Mouse (Mus musculus) kidney, embryonic 16.5 days (tissue): Measurements from ENCODE around the gene Nav2. TPM values are rescaled to one million over a fixed set of nuclear protein-coding genes. Genes with fewer than 3 reads are reported as not detected.

Experiments
- ATAC-seq: fragments of 200-750 bp; cut with Nextera tagmentation; 2 replicates; pipeline ENCODE4 v1.8.0; 2017; ENCODE audit warnings: moderate TSS enrichment; ENCODE audit not compliant: low FRiP score, low TSS enrichment
- H3K27ac ChIP-seq: fragments of 300-500 bp; sonication (generic); 2 replicates; pipeline ENCODE4 v1.5.1; 2014; ENCODE audit warnings: low read length
- H3K27me3 ChIP-seq: fragments of 300-500 bp; sonication (generic); 2 replicates; pipeline ENCODE4 v1.6.1; 2014; ENCODE audit warnings: low read length, control low read depth, mixed read lengths; ENCODE audit not compliant: insufficient read depth
- H3K36me3 ChIP-seq: fragments of 300-500 bp; sonication (generic); 2 replicates; pipeline ENCODE4 v1.6.1; 2014; ENCODE audit warnings: low read length, control low read depth, mixed read lengths; ENCODE audit not compliant: insufficient read depth
- H3K4me1 ChIP-seq: fragments of 300-500 bp; sonication (generic); 2 replicates; pipeline ENCODE4 v1.6.1; 2014; ENCODE audit warnings: low read length, control low read depth, mixed read lengths; ENCODE audit not compliant: insufficient read depth
- H3K4me2 ChIP-seq: fragments of 300-500 bp; sonication (generic); replicated peaks from 2 replicates; pipeline ENCODE4 v1.6.1; 2014; ENCODE audit warnings: low read depth, low read length
- H3K4me3 ChIP-seq: fragments of 300-500 bp; sonication (generic); 2 replicates; pipeline ENCODE4 v1.5.1; 2014; ENCODE audit warnings: mild to moderate bottlenecking, low read length
- H3K9ac ChIP-seq: fragments of 300-500 bp; sonication (generic); replicated peaks from 2 replicates; pipeline ENCODE4 v1.6.1; 2014; ENCODE audit warnings: low read length
- H3K9me3 ChIP-seq: fragments of 300-500 bp; sonication (generic); 2 replicates; pipeline ENCODE4 v1.6.1; 2016; ENCODE audit warnings: low read length, control low read depth
- WGBS: fragments of 180-500 bp; shearing (Covaris S2); extraction: QIAGEN DNeasy Blood & Tissue Kit; methylation state at CpG from one replicate; pipeline ENCODE4 v1.1.7; 2014; 5-methylcytosine and 5-hydroxymethylcytosine counted together
- polyA plus RNA-seq: library from polyadenylated mRNA; unstranded; fragments of >200 nt; fragmentation: Nextera tagmentation; extraction: Ambion mirVana; gene quantifications from 2 replicates; pipeline ENCODE4 v1.2.1, GENCODE M21; 2015

Nav2 gene
- polyA plus RNA-seq, 1 experiment from 2014 or later = 22.6 TPM

DNA sequence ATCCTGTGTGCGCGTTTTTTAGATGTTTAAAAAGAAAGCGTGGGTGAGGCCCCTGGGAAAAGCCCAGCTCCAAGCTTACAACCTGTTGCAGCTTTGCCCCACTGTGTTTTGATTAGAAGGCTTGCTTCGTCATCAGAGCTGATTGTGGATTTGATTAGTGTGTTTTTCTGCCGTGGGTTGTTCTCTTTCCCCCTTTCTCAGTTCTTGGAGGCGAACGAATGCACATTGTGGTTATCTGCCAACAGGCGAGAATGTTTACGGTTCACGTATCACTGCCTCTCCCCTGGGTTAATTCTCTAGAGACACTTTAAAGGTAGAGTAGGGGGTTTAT lies 342.8 kb downstream of the Nav2 start:
- Histone ChIP-seq H3K27ac (no peak overlapping the region), H3K36me3 (no peaks in the 10 kb centered on the region), H3K4me1 (peaks cover 51% of the 10 kb centered on the region), H3K9me3 (no peaks in the 10 kb centered on the region), H3K4me2 (no peak overlapping the region), H3K4me3 (no peak overlapping the region), H3K27me3 (peaks cover 21% of the 10 kb centered on the region), H3K9ac (no peak overlapping the region)
- 34% methylated on average over 10 of the region's 10 CpGs for WGBS
- no peak for ATAC-seq

DNA sequence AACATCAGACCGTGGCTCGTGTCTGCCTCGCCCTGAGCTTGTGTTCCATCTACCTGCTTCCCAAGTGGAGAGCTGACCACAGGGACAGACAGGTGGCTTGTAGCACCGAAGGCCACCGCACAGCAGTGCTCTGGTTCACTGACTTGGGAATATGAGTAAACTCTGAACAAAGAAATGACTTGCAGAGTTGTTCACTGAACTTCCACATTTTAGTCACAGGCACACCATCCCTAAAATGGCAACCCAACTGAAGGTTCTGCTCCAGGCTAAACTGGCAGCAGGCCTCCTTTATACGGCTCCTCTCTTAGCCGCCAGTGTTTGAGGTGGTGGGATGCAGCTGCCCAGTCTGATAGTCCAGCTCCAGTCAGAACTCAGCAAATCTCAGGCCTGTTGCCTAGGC lies 343.9 kb downstream of the Nav2 start:
- Histone ChIP-seq H3K36me3 (no peaks in the 10 kb centered on the region), H3K27ac (no peak overlapping the region), H3K4me1 (peaks cover 40% of the 10 kb centered on the region), H3K4me2 (no peak overlapping the region), H3K9ac (no peak overlapping the region), H3K9me3 (no peaks in the 10 kb centered on the region), H3K4me3 (no peak overlapping the region), H3K27me3 (peaks cover 11% of the 10 kb centered on the region)
- no peak for ATAC-seq
- WGBS = 76% methylated on average over 7 of the region's 7 CpGs

DNA sequence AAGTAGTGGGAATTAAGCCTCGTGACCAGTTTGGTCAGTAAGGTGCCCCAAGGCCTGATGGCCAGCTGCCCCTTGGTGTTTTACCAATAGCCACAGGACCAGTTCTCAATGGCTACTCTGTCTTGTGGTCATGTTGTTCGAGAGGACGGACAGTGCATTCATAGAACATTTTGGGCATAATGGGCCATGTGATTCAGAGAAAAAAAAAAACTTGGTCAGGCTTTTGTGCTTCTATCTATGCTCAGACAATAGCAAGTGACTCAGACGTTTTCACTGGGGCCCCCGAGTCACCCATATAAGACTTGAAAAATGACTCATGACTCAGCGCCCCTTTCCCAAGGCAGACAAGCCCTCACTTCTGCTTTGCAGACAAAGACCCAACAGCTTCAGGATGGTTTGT lies 344.4 kb downstream of the Nav2 start:
- Histone ChIP-seq H3K4me1 (peaks cover 35% of the 10 kb centered on the region), H3K4me3 (no peak overlapping the region), H3K4me2 (no peak overlapping the region), H3K9me3 (no peaks in the 10 kb centered on the region), H3K9ac (no peak overlapping the region), H3K27ac (no peak overlapping the region), H3K27me3 (peaks cover 7% of the 10 kb centered on the region), H3K36me3 (no peaks in the 10 kb centered on the region)
- 76% methylated on average over 6 of the region's 6 CpGs for WGBS
- no peak for ATAC-seq

DNA sequence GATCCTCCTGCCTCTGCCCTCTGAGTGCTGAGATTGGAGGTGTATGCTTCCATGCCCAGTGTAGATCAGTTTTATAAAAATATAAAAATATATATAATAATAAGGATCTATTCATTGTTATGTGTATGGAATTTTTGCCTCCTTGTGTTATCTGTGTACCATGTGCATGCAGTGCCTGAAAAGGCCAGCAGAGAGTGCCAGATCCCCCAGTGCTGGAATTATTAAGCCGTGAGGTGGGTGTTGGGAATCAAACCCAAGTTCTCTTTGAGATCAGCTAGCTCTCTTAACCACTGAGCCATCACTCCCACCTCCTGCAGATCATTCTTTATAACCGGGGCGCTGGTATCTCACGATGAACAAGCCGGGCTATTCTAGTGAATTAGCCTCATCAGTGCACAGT lies 346.5 kb downstream of the Nav2 start:
- Histone ChIP-seq H3K9me3 (no peaks in the 10 kb centered on the region), H3K27ac (no peak overlapping the region), H3K4me3 (no peak overlapping the region), H3K9ac (no peak overlapping the region), H3K4me2 (no peak overlapping the region), H3K27me3 (no peaks in the 10 kb centered on the region), H3K4me1 (peaks cover 14% of the 10 kb centered on the region), H3K36me3 (no peaks in the 10 kb centered on the region)
- WGBS = 90% methylated on average over 5 of the region's 5 CpGs
- no peak for ATAC-seq

DNA sequence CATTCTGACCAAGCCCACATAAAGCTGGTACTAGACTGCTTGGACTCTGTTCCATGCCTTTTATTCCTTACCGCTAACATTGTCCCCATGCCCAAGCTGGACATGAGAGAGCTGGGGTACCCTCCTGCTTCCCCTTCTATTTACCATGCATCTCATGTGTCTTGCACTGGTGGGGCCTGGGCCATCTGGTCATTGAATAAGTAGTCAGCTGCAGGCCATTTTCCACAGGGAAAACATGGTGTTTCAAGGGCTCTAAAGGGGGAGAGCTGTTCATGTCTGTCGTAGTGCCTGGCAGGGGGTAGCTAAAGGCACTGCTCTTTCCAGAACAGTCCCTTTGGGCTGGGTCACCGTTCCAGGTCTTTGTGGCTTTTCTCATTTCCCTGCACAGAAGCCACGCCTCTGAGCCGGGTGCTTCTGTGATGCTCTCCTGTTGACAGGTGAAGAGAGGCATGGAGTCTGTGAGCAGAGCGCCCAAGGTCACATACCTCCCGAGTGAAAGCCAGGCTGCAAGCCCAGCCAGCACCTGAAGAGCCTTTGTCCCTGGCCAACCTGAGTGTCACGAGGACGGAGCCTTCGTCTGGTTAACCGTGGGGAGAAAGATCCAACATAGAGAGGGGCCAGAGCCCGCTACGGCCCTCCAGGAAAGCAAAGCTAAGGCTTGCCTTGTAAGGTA lies 348.9 kb downstream of the Nav2 start:
- Histone ChIP-seq H3K36me3 (no peaks in the 10 kb centered on the region), H3K9ac (no peak overlapping the region), H3K9me3 (no peaks in the 10 kb centered on the region), H3K27me3 (no peaks in the 10 kb centered on the region), H3K27ac (no peak overlapping the region), H3K4me2 (no peak overlapping the region), H3K4me3 (no peak overlapping the region), H3K4me1 (no peaks in the 10 kb centered on the region)
- ATAC-seq = no peak
- 88% methylated on average over 13 of the region's 13 CpGs for WGBS

DNA sequence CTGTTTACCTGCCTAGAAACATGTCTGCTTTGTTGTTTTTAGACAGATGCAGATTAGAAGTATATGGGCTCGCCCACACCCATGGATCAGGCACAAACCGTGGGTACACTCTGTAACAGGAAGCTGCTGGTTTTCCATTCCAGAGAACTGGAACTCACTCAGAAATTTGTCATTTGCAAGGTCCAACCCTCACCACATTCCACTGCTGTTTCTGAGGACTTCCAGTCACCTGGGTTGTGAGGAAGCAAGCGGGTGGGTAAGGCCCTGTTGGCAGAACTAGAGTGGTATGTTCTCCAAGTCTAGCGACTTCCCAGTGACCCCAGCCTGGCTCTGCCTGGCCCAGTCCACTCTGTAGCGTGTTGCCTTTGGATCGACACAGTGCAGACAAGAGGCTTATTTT lies 349.6 kb downstream of the Nav2 start:
- no peaks in the 10 kb centered on the region for H3K36me3 ChIP-seq
- no peaks in the 10 kb centered on the region for H3K27me3 ChIP-seq
- 86% methylated on average over 6 of the region's 6 CpGs for WGBS
- no peaks in the 10 kb centered on the region for H3K4me1 ChIP-seq
- no peaks in the 10 kb centered on the region for H3K9me3 ChIP-seq
- no peak overlapping the region for H3K4me2 ChIP-seq
- no peak for ATAC-seq
- no peak overlapping the region for H3K9ac ChIP-seq
- H3K4me3 ChIP-seq = no peak overlapping the region
- H3K27ac ChIP-seq = no peak overlapping the region

DNA sequence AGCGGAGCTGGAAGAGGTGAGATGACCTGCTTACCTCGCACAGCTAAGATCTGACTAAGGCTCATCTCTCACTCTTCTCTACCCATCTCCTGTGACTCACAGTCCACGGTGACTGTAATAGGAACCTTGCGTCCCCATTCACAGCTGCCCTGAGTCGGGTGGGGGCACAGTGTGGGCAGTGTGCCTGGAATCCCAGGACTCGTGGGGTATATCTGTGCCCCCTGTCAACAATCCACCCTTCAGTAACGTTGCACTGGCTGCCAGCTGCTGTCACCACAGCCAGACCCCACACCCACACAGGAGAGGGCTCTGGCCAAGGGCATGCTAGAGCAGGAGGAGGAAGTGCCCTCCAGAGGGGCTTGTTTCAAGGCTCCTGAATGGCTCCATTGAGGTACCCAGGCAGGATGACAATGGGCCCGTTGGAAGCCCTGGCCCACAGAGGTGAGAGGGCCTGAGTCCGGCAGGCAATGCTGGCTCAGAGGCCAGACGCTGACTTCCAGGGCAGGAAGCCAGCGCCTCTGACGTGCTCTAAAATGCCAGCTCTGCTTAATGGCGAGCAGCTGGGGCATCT lies 353.5 kb downstream of the Nav2 start:
- H3K9ac ChIP-seq = no peak overlapping the region
- H3K36me3 ChIP-seq = no peaks in the 10 kb centered on the region
- H3K4me1 ChIP-seq = no peaks in the 10 kb centered on the region
- H3K27me3 ChIP-seq = no peaks in the 10 kb centered on the region
- ATAC-seq = no peak
- no peak overlapping the region for H3K4me3 ChIP-seq
- H3K27ac ChIP-seq = no peak overlapping the region
- no peak overlapping the region for H3K4me2 ChIP-seq
- no peaks in the 10 kb centered on the region for H3K9me3 ChIP-seq
- WGBS = 64% methylated on average over 13 of the region's 13 CpGs

DNA sequence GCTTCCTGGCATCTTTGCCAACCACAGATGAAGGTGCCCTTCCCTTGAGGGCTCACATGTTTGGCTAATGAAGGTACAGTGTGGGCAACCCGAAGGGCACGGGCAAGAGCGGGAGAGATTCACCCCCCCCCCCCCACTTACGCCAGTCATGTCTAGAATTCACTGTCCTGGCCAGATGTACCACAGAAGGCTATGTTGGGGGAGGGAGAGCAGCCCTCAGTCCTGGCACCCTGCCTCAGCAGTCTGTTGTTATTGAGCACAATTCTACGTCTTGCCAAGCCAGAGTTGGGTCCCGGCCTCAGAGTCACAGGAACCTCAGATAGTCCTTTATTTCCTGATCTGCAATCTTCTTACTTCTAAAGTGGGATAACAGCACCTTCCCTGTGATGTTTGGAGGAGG lies 357.9 kb downstream of the Nav2 start:
- Histone ChIP-seq H3K36me3 (no peaks in the 10 kb centered on the region), H3K27me3 (no peaks in the 10 kb centered on the region), H3K4me2 (no peak overlapping the region), H3K9ac (no peak overlapping the region), H3K4me1 (no peaks in the 10 kb centered on the region), H3K27ac (no peak overlapping the region), H3K9me3 (no peaks in the 10 kb centered on the region), H3K4me3 (no peak overlapping the region)
- no peak for ATAC-seq
- WGBS = 91% methylated on average over 6 of the region's 6 CpGs

DNA sequence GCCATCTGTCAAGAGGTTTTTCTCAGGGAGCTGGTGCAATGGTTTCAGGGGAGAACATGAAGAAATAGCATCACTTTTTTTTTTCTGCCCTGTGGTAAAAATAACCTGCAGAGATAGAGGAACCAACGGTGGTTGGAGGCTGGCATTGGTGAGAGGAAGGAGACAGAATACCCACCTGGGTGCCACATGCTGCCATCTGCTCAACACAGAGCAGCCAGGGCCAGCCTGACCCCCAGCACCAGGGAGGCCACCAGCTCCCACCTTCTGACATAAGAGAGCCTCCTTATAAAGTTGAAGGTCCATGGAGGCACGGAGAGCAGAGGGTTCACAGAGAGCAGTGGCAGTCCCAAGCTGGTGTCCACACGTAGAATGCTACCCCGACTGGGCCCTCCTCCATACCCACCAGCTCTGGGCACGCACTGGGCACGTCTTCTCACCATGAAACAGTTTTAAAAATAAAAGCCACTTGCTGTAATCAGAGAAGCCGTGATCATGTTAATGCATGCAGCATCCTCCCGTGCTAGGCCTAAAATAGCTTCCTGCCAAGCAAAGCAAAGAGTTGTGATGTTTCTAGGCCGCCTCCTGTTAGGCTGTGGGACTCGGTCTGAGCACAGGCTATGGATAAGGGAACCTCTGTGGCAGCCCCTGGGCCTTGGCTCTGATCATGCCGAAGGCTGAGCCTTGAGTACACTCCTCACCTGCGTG lies 359.3 kb downstream of the Nav2 start:
- no peaks in the 10 kb centered on the region for H3K27me3 ChIP-seq
- no peak overlapping the region for H3K4me3 ChIP-seq
- no peaks in the 10 kb centered on the region for H3K36me3 ChIP-seq
- no peak overlapping the region for H3K4me2 ChIP-seq
- no peak overlapping the region for H3K27ac ChIP-seq
- H3K9me3 ChIP-seq = no peaks in the 10 kb centered on the region
- no peak for ATAC-seq
- H3K9ac ChIP-seq = no peak overlapping the region
- WGBS = 73% methylated on average over 12 of the region's 12 CpGs
- H3K4me1 ChIP-seq = no peaks in the 10 kb centered on the region

DNA sequence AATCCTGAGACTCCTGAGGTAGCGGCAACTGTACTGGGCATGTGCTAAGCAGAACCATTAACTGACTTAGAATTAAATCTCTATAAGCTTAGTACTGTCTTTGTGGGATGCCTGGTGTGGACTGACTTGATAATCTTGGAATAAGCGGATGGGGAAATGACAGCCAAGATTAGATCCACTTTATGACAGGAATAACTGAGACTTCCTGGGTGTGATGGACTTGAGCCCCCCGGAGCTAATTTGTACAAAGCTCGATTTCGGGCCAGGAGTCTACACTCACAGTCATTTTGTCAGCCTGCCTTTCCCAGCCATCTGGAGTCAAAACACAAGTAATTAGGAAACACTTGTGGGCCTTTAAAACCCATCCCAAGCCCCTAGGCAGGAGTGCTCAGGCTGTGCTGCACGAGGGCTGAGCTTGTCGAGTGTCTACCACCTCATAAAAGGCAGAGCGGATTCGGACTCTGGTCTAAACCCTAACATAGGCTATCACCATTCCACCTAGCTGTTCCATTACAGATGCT lies 359.9 kb downstream of the Nav2 start:
- 79% methylated on average over 9 of the region's 9 CpGs for WGBS
- no peak for ATAC-seq
- no peaks in the 10 kb centered on the region for H3K9me3 ChIP-seq

More for the DNA sequence above, 359.9 kb downstream of the Nav2 start:
- Histone ChIP-seq H3K4me3 (no peak overlapping the region), H3K27me3 (no peaks in the 10 kb centered on the region), H3K27ac (no peak overlapping the region), H3K4me2 (no peak overlapping the region), H3K9ac (no peak overlapping the region), H3K36me3 (no peaks in the 10 kb centered on the region), H3K4me1 (no peaks in the 10 kb centered on the region)
